Mouse (Mus musculus): ENCODE measurements at regions not wholly inside any gene's neighbourhood (a gene's known extent, or its start where the extent isn't known, plus 50 kb on each side); places are given as distances from the start of the nearest gene placed in this dataset.

- WGBS = 70% methylated on average over 2 of the region's 2 CpGs
- no peak for ATAC-seq (ENCODE audit: borderline replicate concordance, extremely low read depth, low FRiP score, low TSS enrichment)
- H3K36me3 ChIP-seq = no peaks in the 10 kb centered on the region
- no peaks in the 10 kb centered on the region for H3K27me3 ChIP-seq
- no peak overlapping the region for H3K4me2 ChIP-seq
- H3K9me3 ChIP-seq = no peaks in the 10 kb centered on the region
- H3K4me3 ChIP-seq = no peak overlapping the region
- H3K27ac ChIP-seq = no peak overlapping the region
- H3K9ac ChIP-seq = no peak overlapping the region
- H3K4me1 ChIP-seq = no peaks in the 10 kb centered on the region
These were observed 82.9 kb upstream of the Slc24a3 start for GRCm38 (mm10) chr2:145084621-145085020.

GRCm38 (mm10) chr2:145086118-145086517 lies 81.4 kb upstream of the Slc24a3 start:
- H3K9ac ChIP-seq = no peak overlapping the region
- no peak overlapping the region for H3K27ac ChIP-seq
- no peak overlapping the region for H3K4me2 ChIP-seq
- H3K36me3 ChIP-seq = no peaks in the 10 kb centered on the region
- no peaks in the 10 kb centered on the region for H3K27me3 ChIP-seq
- H3K4me3 ChIP-seq = no peak overlapping the region
- ATAC-seq (ENCODE audit: borderline replicate concordance, extremely low read depth, low FRiP score, low TSS enrichment) = no peak
- 81% methylated on average over 5 of the region's 5 CpGs for WGBS
- no peaks in the 10 kb centered on the region for H3K9me3 ChIP-seq
- H3K4me1 ChIP-seq = no peaks in the 10 kb centered on the region

DNA sequence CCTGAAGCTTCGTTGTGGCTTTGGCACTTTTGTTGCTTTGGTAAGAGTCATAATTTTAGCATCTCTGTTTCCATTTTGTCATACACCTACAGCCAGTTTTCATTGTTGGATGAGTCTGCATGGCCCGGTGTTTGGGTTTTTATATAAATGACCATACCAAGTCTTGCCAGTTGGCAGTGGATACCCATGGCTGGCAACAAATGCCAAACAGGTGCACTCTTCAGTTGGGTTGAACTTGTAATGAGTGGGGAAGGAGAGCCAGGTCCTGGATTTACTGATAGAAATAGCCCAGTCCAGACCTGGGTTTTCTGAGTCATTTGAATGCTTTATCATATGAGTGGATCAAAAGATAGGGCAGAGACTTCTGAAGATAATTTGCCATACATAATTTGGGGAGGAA lies 64.3 kb upstream of the Slc24a3 start:
- Histone ChIP-seq H3K9ac (no peak overlapping the region), H3K9me3 (no peaks in the 10 kb centered on the region), H3K27ac (no peak overlapping the region), H3K4me2 (no peak overlapping the region), H3K4me3 (no peak overlapping the region), H3K36me3 (no peaks in the 10 kb centered on the region), H3K27me3 (no peaks in the 10 kb centered on the region; the same call in 1 of the 2 replicates), H3K4me1 (no peaks in the 10 kb centered on the region)
- ATAC-seq (ENCODE audit: borderline replicate concordance, extremely low read depth, low FRiP score, low TSS enrichment) = no peak
- 79% methylated on average over 2 of the region's 2 CpGs for WGBS

GRCm38 (mm10) chr2:145111615-145112014 lies 55.9 kb upstream of the Slc24a3 start:
- H3K9me3 ChIP-seq = no peaks in the 10 kb centered on the region
- H3K36me3 ChIP-seq = no peaks in the 10 kb centered on the region
- H3K4me3 ChIP-seq = no peak overlapping the region
- no peak overlapping the region for H3K27ac ChIP-seq
- H3K4me2 ChIP-seq = no peak overlapping the region
- H3K27me3 ChIP-seq = no peaks in the 10 kb centered on the region
- WGBS = 16% methylated on average over 1 of the region's 1 CpGs
- H3K9ac ChIP-seq = no peak overlapping the region
- peak; percentile 62; the same call in 1 of the 2 replicates for ATAC-seq (ENCODE audit: borderline replicate concordance, extremely low read depth, low FRiP score, low TSS enrichment)
- H3K4me1 ChIP-seq = no peaks in the 10 kb centered on the region

DNA sequence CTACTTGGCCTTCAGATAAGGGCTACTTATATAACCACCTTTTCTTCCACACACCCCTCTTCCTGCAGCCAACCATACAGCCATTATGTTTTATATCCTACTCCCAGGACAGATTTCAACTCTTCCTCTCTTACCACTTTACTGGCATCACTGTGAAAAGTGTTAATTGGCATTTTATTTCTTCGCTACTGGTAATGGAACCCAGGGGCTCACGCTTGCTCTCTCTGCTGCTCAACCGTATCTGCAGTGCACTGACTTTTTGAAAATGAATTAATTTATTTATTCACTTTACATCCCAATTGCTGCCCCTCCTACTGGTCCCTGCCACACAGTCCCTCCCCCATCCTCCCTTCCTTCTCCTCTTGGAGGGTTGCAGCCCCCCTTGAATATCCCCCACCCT lies 52.5 kb upstream of the Slc24a3 start:
- no peak for ATAC-seq (ENCODE audit: borderline replicate concordance, extremely low read depth, low FRiP score, low TSS enrichment)
- Histone ChIP-seq H3K4me3 (no peak overlapping the region), H3K4me1 (no peaks in the 10 kb centered on the region), H3K9ac (no peak overlapping the region), H3K36me3 (no peaks in the 10 kb centered on the region), H3K27me3 (no peaks in the 10 kb centered on the region), H3K27ac (no peak overlapping the region), H3K4me2 (no peak overlapping the region), H3K9me3 (no peaks in the 10 kb centered on the region)
- 92% methylated on average over 3 of the region's 3 CpGs for WGBS

Data from lung, embryonic 15.5 days (tissue).